Mouse (Mus musculus): ENCODE measurements around the gene Ralgps1.

GRCm38 (mm10) chr2:33351449-33351848, 19.8 kb downstream of the Ralgps1 start:
- no peak for TF ChIP-seq POLR2A (IDR thresholded peaks at IDR 0.05; ENCODE audit: low read depth, low read length)
- TF ChIP-seq CTCF (IDR thresholded peaks at IDR 0.05; ENCODE audit: extremely low read depth, insufficient read length, insufficient replicate concordance, low read depth, low read length): no peak
